Mouse (Mus musculus) intestine, embryonic 16.5 days (tissue): Measurements from ENCODE around the gene Smu1. TPM values are rescaled to one million over a fixed set of nuclear protein-coding genes. Genes with fewer than 3 reads are reported as not detected.

Experiments used
- ATAC-seq: fragments of 200-750 bp; cut with Nextera tagmentation; 2 replicates; pipeline ENCODE4 v1.8.0; 2017; ENCODE audit warnings: moderate TSS enrichment, moderate library complexity
- H3K27ac ChIP-seq: fragments of 300-500 bp; sonication (generic); 2 replicates; pipeline ENCODE4 v1.5.1; 2014; ENCODE audit warnings: mild to moderate bottlenecking, low read length
- H3K27me3 ChIP-seq: fragments of 300-500 bp; sonication (generic); replicated peaks from 2 replicates; pipeline ENCODE4 v1.6.1; 2014; ENCODE audit warnings: low read length, control low read depth, mixed read lengths; ENCODE audit not compliant: control insufficient read depth, insufficient read depth
- H3K36me3 ChIP-seq: fragments of 300-500 bp; sonication (generic); 2 replicates; pipeline ENCODE4 v1.6.1; 2014; ENCODE audit warnings: low read length, control low read depth; ENCODE audit not compliant: control insufficient read depth, insufficient read depth
- H3K4me1 ChIP-seq: fragments of 300-500 bp; sonication (generic); 2 replicates; pipeline ENCODE4 v1.6.1; 2014; ENCODE audit warnings: low read length, control low read depth, mixed read lengths; ENCODE audit not compliant: control insufficient read depth, insufficient read depth
- H3K4me2 ChIP-seq: fragments of 300-500 bp; sonication (generic); 2 replicates; pipeline ENCODE4 v1.6.1; 2014; ENCODE audit warnings: low read depth, low read length, control low read depth
- H3K4me3 ChIP-seq: fragments of 300-500 bp; sonication (generic); 2 replicates; pipeline ENCODE4 v1.5.1; 2014; ENCODE audit warnings: mild to moderate bottlenecking, low read length
- H3K9ac ChIP-seq: fragments of 300-500 bp; sonication (generic); 2 replicates; pipeline ENCODE4 v1.6.1; 2014; ENCODE audit warnings: low read depth, low read length
- H3K9me3 ChIP-seq: fragments of 300-500 bp; sonication (generic); 2 replicates; pipeline ENCODE4 v1.6.1; 2016; ENCODE audit warnings: low read length, control low read depth; ENCODE audit not compliant: control insufficient read depth
- WGBS: fragments of 180-500 bp; shearing (Covaris S2); extraction: QIAGEN DNeasy Blood & Tissue Kit; methylation state at CpG from one replicate; pipeline ENCODE4 v1.1.7; 2014; 5-methylcytosine and 5-hydroxymethylcytosine counted together
- polyA plus RNA-seq: library from polyadenylated mRNA; unstranded; fragments of >200 nt; fragmentation: Nextera tagmentation; extraction: Ambion mirVana; gene quantifications from 2 replicates; pipeline ENCODE4 v1.2.1, GENCODE M21; 2015

Gene Smu1
- polyA plus RNA-seq, 1 experiment from 2014 or later, result 145 TPM

GRCm38 (mm10) chr4:40776416-40776815, 18.7 kb upstream of the Smu1 start:
- H3K36me3 ChIP-seq, result no peaks in the 10 kb centered on the region
- peaks cover 15% of the 10 kb centered on the region for H3K4me1 ChIP-seq
- no peak overlapping the region for H3K27ac ChIP-seq
- WGBS, result 80% methylated on average over 4 of the region's 4 CpGs
- H3K4me2 ChIP-seq, result no peak overlapping the region
- H3K9ac ChIP-seq, result no peak overlapping the region
- no peaks in the 10 kb centered on the region for H3K9me3 ChIP-seq
- no peaks in the 10 kb centered on the region for H3K27me3 ChIP-seq
- ATAC-seq, result no peak
- no peak overlapping the region for H3K4me3 ChIP-seq

GRCm38 (mm10) chr4:40774279-40775259, 16.8 kb upstream of the Smu1 start:
- Histone ChIP-seq H3K4me2 (peak overlapping the region; percentile 35), H3K9ac (peak overlapping the region; percentile 54), H3K27ac (peak overlapping the region; percentile 75), H3K4me3 (peak overlapping the region; percentile 19; the same call in 1 of the 2 replicates), H3K36me3 (no peaks in the 10 kb centered on the region), H3K27me3 (no peaks in the 10 kb centered on the region), H3K9me3 (no peaks in the 10 kb centered on the region), H3K4me1 (peaks cover 15% of the 10 kb centered on the region)
- WGBS, result 20% methylated on average over 12 of the region's 12 CpGs
- peak; percentile 64 for ATAC-seq

GRCm38 (mm10) chr4:40759876-40760275, 2.2 kb upstream of the Smu1 start:
- Histone ChIP-seq H3K27me3 (no peaks in the 10 kb centered on the region), H3K9me3 (no peaks in the 10 kb centered on the region), H3K9ac (no peak overlapping the region), H3K36me3 (0 out of 2 replicates have a peak, but pooled peaks cover 3% of the 10 kb centered on the region), H3K4me3 (no peak overlapping the region), H3K27ac (no peak overlapping the region), H3K4me1 (no peaks in the 10 kb centered on the region), H3K4me2 (no peak overlapping the region)
- ATAC-seq, result no peak
- whole genome bisulfite sequencing, result 53% methylated on average over 5 of the region's 5 CpGs

- Histone ChIP-seq H3K9me3 (no peaks in the 10 kb centered on the region), H3K4me3 (peak overlapping the region; percentile 100), H3K4me1 (no peaks in the 10 kb centered on the region), H3K9ac (peak overlapping the region; percentile 90), H3K4me2 (peak overlapping the region; percentile 52), H3K27me3 (no peaks in the 10 kb centered on the region), H3K36me3 (peaks cover 11% of the 10 kb centered on the region; the same call in 1 of the 2 replicates), H3K27ac (peak overlapping the region; percentile 54; the same call in 1 of the 2 replicates)
- peak; percentile 85 for ATAC-seq
- WGBS, result under 1% methylated on average over 38 of the region's 39 CpGs
Measured at GRCm38 (mm10) chr4:40757157-40757779, 455 bp downstream of the Smu1 start.

- Histone ChIP-seq H3K4me3 (no peak overlapping the region), H3K27ac (no peak overlapping the region), H3K27me3 (no peaks in the 10 kb centered on the region), H3K9me3 (no peaks in the 10 kb centered on the region), H3K36me3 (peaks cover 14% of the 10 kb centered on the region), H3K4me2 (no peak overlapping the region), H3K9ac (no peak overlapping the region), H3K4me1 (no peaks in the 10 kb centered on the region)
- 62% methylated on average over 1 of the region's 1 CpGs for WGBS
- peak; percentile 42; the same call in 1 of the 2 replicates for ATAC-seq
Measured at GRCm38 (mm10) chr4:40735351-40735750, 22.4 kb downstream of the Smu1 start.

- no peak overlapping the region for H3K4me3 ChIP-seq
- peaks cover 9% of the 10 kb centered on the region; the same call in 1 of the 2 replicates for H3K36me3 ChIP-seq
- H3K9ac ChIP-seq, result no peak overlapping the region
- H3K4me2 ChIP-seq, result no peak overlapping the region
- H3K9me3 ChIP-seq, result no peaks in the 10 kb centered on the region
- no peak for ATAC-seq
- H3K27ac ChIP-seq, result no peak overlapping the region
- H3K27me3 ChIP-seq, result no peaks in the 10 kb centered on the region
- H3K4me1 ChIP-seq, result 0 out of 2 replicates have a peak, but pooled peaks cover 1% of the 10 kb centered on the region
Measured at GRCm38 (mm10) chr4:40731262-40731661, 26.5 kb downstream of the Smu1 start.

GRCm38 (mm10) chr4:40727247-40727646, 30.5 kb downstream of the Smu1 start:
- ATAC-seq, result no peak
- H3K4me3 ChIP-seq, result no peak overlapping the region
- no peak overlapping the region for H3K9ac ChIP-seq
- H3K4me2 ChIP-seq, result no peak overlapping the region
- H3K4me1 ChIP-seq, result peaks cover 15% of the 10 kb centered on the region
- 79% methylated on average over 1 of the region's 1 CpGs for WGBS
- peaks cover 4% of the 10 kb centered on the region; the same call in 1 of the 2 replicates for H3K36me3 ChIP-seq
- H3K9me3 ChIP-seq, result no peaks in the 10 kb centered on the region
- no peaks in the 10 kb centered on the region for H3K27me3 ChIP-seq
- H3K27ac ChIP-seq, result no peak overlapping the region

- H3K4me3 ChIP-seq, result no peak overlapping the region
- no peak for ATAC-seq
Measured at GRCm38 (mm10) chr4:40725554-40725953, 32.2 kb downstream of the Smu1 start.

GRCm38 (mm10) chr4:40725141-40725540, 32.6 kb downstream of the Smu1 start:
- H3K9me3 ChIP-seq, result no peaks in the 10 kb centered on the region
- H3K4me1 ChIP-seq, result peaks cover 20% of the 10 kb centered on the region
- peak overlapping the region; percentile 72; the same call in 1 of the 2 replicates for H3K4me2 ChIP-seq
- WGBS, result 69% methylated on average over 7 of the region's 7 CpGs
- no peak for ATAC-seq
- H3K4me3 ChIP-seq, result peak overlapping the region; percentile 76; the same call in 1 of the 2 replicates
- no peak overlapping the region; the same call in 1 of the 2 replicates for H3K27ac ChIP-seq
- H3K9ac ChIP-seq, result no peak overlapping the region
- no peaks in the 10 kb centered on the region for H3K27me3 ChIP-seq
- H3K36me3 ChIP-seq, result peaks cover 4% of the 10 kb centered on the region; the same call in 1 of the 2 replicates

More at GRCm38 (mm10) chr4:40725554-40725953, 32.2 kb downstream of the Smu1 start:
- no peak overlapping the region for H3K9ac ChIP-seq
- no peak overlapping the region for H3K4me2 ChIP-seq
- no peak overlapping the region for H3K27ac ChIP-seq
- H3K9me3 ChIP-seq, result no peaks in the 10 kb centered on the region
- peaks cover 4% of the 10 kb centered on the region; the same call in 1 of the 2 replicates for H3K36me3 ChIP-seq
- no peaks in the 10 kb centered on the region for H3K27me3 ChIP-seq
- peaks cover 20% of the 10 kb centered on the region for H3K4me1 ChIP-seq
